Mouse (Mus musculus): ENCODE data around the gene Calcrl.

DNA sequence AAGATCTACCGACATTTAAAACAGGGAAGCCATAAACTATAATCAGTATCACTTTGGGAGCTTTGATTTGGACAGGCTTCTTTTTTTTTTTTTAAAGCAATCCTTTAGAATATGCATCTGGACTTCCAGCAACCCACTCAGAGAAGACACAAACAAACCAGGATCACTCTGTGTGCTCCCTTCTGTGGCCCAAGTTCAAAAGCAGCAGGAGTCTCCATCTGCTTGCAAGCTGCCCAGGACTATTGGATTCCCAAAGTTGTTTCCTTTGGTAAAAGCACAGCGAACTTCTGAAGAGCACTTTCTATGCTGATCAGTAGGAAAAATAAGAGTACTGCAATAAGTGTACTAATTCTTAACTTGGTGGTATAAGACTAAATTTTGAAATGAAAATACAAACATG is 130.6 kb downstream of the Calcrl start:
- TF ChIP-seq EP300 (optimal IDR thresholded peaks at IDR 0.05) (no peak), CTCF (IDR thresholded peaks at IDR 0.05; ENCODE audit: low read depth) (no peak)
